Mouse (Mus musculus): ENCODE measurements at regions not wholly inside any gene's neighbourhood (a gene's known extent, or its start where the extent isn't known, plus 50 kb on each side); places are given as distances from the start of the nearest gene placed in this dataset.

DNA sequence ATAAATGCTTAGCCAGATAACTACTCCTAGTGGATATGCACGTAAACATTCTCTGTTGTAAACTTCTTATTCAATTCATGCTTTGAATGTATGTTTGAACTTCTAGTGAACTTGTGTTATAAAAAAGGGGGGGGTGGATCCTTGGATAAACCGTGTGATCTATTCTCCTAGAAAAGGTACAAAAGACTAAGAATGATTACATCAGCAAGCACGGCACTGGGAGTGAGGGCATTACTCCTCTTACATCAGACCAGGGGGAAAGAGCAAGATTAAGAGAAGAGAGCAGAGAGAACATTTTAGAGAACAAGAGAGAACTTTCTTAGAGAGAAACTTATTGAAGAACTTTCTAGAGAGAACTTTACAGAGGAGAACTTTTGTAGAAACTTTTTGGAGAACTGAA is 442.6 kb upstream of the Kcnab2 start:
- TF ChIP-seq POLR2A (IDR thresholded peaks at IDR 0.05; ENCODE audit: borderline replicate concordance, control insufficient read depth, low read depth, low read length) = no peak
- no peak for TF ChIP-seq CTCF (IDR thresholded peaks at IDR 0.05; ENCODE audit: control insufficient read depth, insufficient read depth, low read length)
- Histone ChIP-seq H3K4me3 (replicated peaks; ENCODE audit: control insufficient read depth, low read depth, low read length) (no peak overlapping the region), H3K4me1 (ENCODE audit: control insufficient read depth, insufficient read depth, low read length) (no peaks in the 10 kb centered on the region), H3K27ac (ENCODE audit: control insufficient read depth, insufficient read depth, low read depth, low read length, poor library complexity) (no peak overlapping the region)
- WGBS = 68% methylated on average over 3 of the region's 3 CpGs

DNA sequence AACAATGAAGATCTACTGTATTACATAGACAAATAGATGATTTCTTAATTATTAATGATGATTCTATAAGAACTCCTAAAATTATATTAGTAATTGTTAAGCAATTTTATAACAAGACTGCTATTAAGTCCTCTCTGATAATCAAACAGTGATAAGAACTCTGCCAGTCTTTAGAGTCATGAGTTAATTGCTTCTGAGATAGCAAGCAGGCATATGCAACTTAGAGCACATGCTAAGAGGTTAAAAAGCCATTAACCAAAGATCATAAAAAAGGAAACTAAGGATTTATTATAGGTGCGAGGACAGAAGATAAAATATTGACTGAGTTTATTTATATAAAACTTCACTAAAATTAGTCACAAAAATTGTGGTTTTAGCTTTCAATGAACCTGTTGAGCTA is 442.2 kb upstream of the Kcnab2 start:
- Histone ChIP-seq H3K4me1 (ENCODE audit: control insufficient read depth, insufficient read depth, low read length) (no peaks in the 10 kb centered on the region), H3K27ac (ENCODE audit: control insufficient read depth, insufficient read depth, low read depth, low read length, poor library complexity) (no peak overlapping the region), H3K4me3 (replicated peaks; ENCODE audit: control insufficient read depth, low read depth, low read length) (no peak overlapping the region)
- TF ChIP-seq POLR2A (IDR thresholded peaks at IDR 0.05; ENCODE audit: borderline replicate concordance, control insufficient read depth, low read depth, low read length) (no peak), CTCF (IDR thresholded peaks at IDR 0.05; ENCODE audit: control insufficient read depth, insufficient read depth, low read length) (no peak)
- 76% methylated on average over 1 of the region's 1 CpGs for WGBS

DNA sequence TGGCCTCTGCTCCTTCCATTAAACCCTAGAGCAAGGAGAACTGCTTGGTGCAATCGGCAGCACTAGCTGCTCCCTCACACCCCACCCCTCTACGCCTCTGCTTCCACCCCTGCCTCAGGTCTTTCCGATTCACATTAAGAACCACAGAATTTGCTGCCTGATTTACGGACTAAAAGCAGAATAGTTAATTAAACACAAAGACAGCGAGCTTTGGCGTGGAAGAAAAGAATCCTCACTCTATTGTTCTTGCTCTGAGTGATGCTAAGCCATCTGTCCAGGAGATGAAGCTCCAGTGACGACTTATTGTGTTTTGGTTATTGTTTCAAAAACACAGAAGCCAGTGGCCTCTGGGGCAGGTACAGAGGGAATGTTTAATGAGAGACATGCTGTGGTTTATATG is 438.9 kb upstream of the Kcnab2 start:
- Histone ChIP-seq H3K27ac (ENCODE audit: control insufficient read depth, insufficient read depth, low read depth, low read length, poor library complexity) (no peak overlapping the region), H3K4me3 (replicated peaks; ENCODE audit: control insufficient read depth, low read depth, low read length) (no peak overlapping the region), H3K4me1 (ENCODE audit: control insufficient read depth, insufficient read depth, low read length) (no peaks in the 10 kb centered on the region)
- 42% methylated on average over 7 of the region's 7 CpGs for WGBS
- TF ChIP-seq CTCF (IDR thresholded peaks at IDR 0.05; ENCODE audit: control insufficient read depth, insufficient read depth, low read length) = no peak
- TF ChIP-seq POLR2A (IDR thresholded peaks at IDR 0.05; ENCODE audit: borderline replicate concordance, control insufficient read depth, low read depth, low read length) = no peak

DNA sequence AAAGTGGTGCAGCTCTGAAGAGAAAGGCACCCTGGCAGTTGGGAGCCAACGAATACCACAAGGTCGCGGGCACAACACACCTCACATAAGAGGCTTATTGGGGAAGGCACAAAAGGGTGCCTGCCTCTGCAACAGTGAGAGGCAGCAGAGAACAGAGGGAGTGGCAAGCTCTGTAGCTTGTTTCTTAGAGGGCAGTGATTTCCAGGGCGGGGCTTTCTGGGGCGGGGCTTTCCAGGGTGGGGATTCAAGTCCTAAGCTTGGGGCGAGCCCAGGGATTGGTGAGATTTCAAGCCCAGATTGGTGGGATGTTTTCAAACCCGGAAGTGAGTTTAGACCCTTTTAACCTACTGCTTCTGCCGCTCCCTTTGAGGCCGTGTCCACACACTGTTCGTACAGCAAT is 435.8 kb upstream of the Kcnab2 start:
- Histone ChIP-seq H3K4me3 (replicated peaks; ENCODE audit: control insufficient read depth, low read depth, low read length) (no peak overlapping the region), H3K4me1 (ENCODE audit: control insufficient read depth, insufficient read depth, low read length) (no peaks in the 10 kb centered on the region), H3K27ac (ENCODE audit: control insufficient read depth, insufficient read depth, low read depth, low read length, poor library complexity) (no peak overlapping the region)
- 48% methylated on average over 10 of the region's 10 CpGs for WGBS
- TF ChIP-seq CTCF (IDR thresholded peaks at IDR 0.05; ENCODE audit: control insufficient read depth, insufficient read depth, low read length) (no peak), POLR2A (IDR thresholded peaks at IDR 0.05; ENCODE audit: borderline replicate concordance, control insufficient read depth, low read depth, low read length) (no peak)

DNA sequence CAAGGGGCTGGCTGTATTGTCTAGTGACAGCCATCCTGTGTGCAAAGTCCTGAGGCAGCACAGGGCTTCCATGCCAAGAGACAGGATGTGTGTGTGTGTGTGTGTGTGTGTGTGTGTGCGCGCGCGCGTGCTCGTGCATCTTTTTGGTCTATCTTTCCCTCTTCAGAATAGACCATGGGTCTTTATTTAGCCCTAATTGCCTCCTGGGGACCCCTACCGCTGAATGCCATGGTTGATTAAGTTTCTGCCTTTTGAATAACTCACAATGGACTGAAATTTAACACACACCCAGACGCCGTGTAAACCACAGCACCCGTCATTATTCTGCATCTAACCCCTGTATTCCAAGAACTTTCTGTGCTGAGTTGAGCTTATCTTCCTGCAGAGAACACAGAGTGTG is 435.2 kb upstream of the Kcnab2 start:
- Histone ChIP-seq H3K4me1 (ENCODE audit: control insufficient read depth, insufficient read depth, low read length) (no peaks in the 10 kb centered on the region), H3K27ac (ENCODE audit: control insufficient read depth, insufficient read depth, low read depth, low read length, poor library complexity) (no peak overlapping the region), H3K4me3 (replicated peaks; ENCODE audit: control insufficient read depth, low read depth, low read length) (no peak overlapping the region)
- TF ChIP-seq CTCF (IDR thresholded peaks at IDR 0.05; ENCODE audit: control insufficient read depth, insufficient read depth, low read length) (no peak), POLR2A (IDR thresholded peaks at IDR 0.05; ENCODE audit: borderline replicate concordance, control insufficient read depth, low read depth, low read length) (no peak)
- 85% methylated on average over 10 of the region's 10 CpGs for WGBS

DNA sequence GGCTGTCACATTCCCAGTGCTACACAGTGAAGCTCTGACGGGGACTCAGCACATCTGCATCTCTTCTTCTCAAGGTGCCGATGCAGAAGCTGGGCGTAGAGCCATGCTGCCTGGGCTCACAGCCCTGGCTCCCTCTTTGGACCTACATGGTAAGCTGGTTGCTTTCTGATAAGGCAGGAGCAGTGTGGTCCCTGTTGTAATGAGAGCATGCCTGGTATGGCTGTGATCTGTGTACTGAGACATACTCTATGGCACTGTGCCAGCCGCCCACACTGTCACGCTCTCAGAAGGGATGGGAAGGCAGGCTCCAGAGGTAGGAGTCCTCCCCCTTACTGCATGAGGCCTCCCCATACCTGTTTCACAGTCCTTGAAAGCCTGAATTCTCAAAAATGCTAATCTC is 430.6 kb upstream of the Kcnab2 start:
- Histone ChIP-seq H3K4me3 (replicated peaks; ENCODE audit: control insufficient read depth, low read depth, low read length) (no peak overlapping the region), H3K27ac (ENCODE audit: control insufficient read depth, insufficient read depth, low read depth, low read length, poor library complexity) (no peak overlapping the region), H3K4me1 (ENCODE audit: control insufficient read depth, insufficient read depth, low read length) (no peaks in the 10 kb centered on the region)
- TF ChIP-seq CTCF (IDR thresholded peaks at IDR 0.05; ENCODE audit: control insufficient read depth, insufficient read depth, low read length) (no peak), POLR2A (IDR thresholded peaks at IDR 0.05; ENCODE audit: borderline replicate concordance, control insufficient read depth, low read depth, low read length) (no peak)
- 90% methylated on average over 5 of the region's 5 CpGs for WGBS

DNA sequence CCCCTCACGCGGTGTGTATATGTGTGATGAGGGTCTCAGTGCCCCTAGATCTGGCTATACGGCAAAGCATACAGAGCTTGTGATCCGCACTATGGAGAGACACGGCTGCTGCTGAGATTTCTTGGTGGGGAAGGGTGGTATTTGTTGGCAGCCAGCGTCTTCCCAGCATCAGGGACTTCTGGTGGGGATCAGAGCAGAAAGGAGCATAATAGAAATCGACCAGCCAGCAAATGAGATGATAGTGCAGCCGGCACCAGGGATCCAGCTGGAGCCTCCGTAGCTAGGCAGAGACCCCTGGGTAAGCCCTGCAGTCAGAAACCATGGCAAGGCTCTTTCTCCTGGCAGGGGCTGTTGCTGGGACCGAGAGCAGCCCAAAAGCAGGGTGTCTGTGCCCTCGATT is 425.2 kb upstream of the Kcnab2 start:
- 76% methylated on average over 11 of the region's 11 CpGs for WGBS
- no peaks in the 10 kb centered on the region for H3K4me1 ChIP-seq (ENCODE audit: control insufficient read depth, insufficient read depth, low read length)
- H3K4me3 ChIP-seq (replicated peaks; ENCODE audit: control insufficient read depth, low read depth, low read length) = no peak overlapping the region
- no peak overlapping the region for H3K27ac ChIP-seq (ENCODE audit: control insufficient read depth, insufficient read depth, low read depth, low read length, poor library complexity)
- TF ChIP-seq POLR2A (IDR thresholded peaks at IDR 0.05; ENCODE audit: borderline replicate concordance, control insufficient read depth, low read depth, low read length) (no peak), CTCF (IDR thresholded peaks at IDR 0.05; ENCODE audit: control insufficient read depth, insufficient read depth, low read length) (no peak)

DNA sequence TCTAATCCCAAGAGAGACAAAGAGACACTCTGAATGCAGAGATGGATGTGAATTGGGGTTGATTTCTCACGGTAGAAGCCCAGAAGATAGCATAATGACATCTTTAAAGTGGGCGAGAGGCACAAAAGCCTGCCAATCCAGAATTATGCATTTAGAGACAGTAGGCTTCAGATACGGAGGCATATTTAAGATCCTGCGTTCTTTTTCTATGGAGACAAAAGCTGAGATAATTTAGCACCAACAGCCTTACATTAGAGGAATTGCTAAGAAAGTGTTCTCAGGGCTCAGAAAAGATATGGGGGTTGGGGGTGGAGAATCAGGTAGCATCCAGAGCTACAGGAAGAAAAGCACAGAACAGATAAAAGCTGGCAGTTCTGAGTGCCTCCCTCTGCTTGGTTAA is 422.4 kb upstream of the Kcnab2 start:
- WGBS = 77% methylated on average over 4 of the region's 4 CpGs
- TF ChIP-seq CTCF (IDR thresholded peaks at IDR 0.05; ENCODE audit: control insufficient read depth, insufficient read depth, low read length) = no peak
- no peak for TF ChIP-seq POLR2A (IDR thresholded peaks at IDR 0.05; ENCODE audit: borderline replicate concordance, control insufficient read depth, low read depth, low read length)
- Histone ChIP-seq H3K4me3 (replicated peaks; ENCODE audit: control insufficient read depth, low read depth, low read length) (no peak overlapping the region), H3K27ac (ENCODE audit: control insufficient read depth, insufficient read depth, low read depth, low read length, poor library complexity) (no peak overlapping the region), H3K4me1 (ENCODE audit: control insufficient read depth, insufficient read depth, low read length) (no peaks in the 10 kb centered on the region)

DNA sequence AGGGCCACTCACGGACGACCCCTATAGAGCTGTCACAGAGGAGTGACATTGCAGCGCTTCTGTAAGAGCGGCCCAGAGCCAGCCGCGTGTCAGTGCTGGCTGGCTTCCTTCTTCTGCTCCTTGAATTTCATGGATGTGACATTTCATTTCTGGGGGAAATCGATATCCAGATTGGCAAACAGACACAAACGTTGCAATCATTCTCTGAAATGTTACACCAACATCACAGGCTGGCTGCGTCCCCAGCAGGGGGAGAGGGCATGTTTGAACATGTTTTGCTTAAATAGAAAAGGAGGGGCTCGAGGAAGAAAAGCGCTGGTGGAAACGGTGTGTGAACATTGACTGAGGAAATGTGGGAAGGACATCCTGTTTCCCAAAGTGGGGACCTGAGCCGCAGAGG is 417.4 kb upstream of the Kcnab2 start:
- no peak for TF ChIP-seq POLR2A (IDR thresholded peaks at IDR 0.05; ENCODE audit: borderline replicate concordance, control insufficient read depth, low read depth, low read length)
- no peak for TF ChIP-seq CTCF (IDR thresholded peaks at IDR 0.05; ENCODE audit: control insufficient read depth, insufficient read depth, low read length)
- Histone ChIP-seq H3K27ac (ENCODE audit: control insufficient read depth, insufficient read depth, low read depth, low read length, poor library complexity) (no peak overlapping the region), H3K4me3 (replicated peaks; ENCODE audit: control insufficient read depth, low read depth, low read length) (no peak overlapping the region), H3K4me1 (ENCODE audit: control insufficient read depth, insufficient read depth, low read length) (no peaks in the 10 kb centered on the region)
- 72% methylated on average over 13 of the region's 13 CpGs for WGBS
